Mouse (Mus musculus): ENCODE data around the gene Vezf1. TPM values are rescaled to one million over a fixed set of nuclear protein-coding genes. Genes with fewer than 3 reads are reported as not detected.

The Vezf1 gene
- total RNA-seq, 4 experiments from 2014 or later, result 42.1 to 71.0 (median 59.4) TPM

GRCm38 (mm10) chr11:88126306-88126793 is 58.3 kb downstream of the Vezf1 start:
- DNase-seq, result no peak

- no peak for DNase-seq
Observed at GRCm38 (mm10) chr11:88128461-88128860, 60.4 kb downstream of the Vezf1 start.

DNA sequence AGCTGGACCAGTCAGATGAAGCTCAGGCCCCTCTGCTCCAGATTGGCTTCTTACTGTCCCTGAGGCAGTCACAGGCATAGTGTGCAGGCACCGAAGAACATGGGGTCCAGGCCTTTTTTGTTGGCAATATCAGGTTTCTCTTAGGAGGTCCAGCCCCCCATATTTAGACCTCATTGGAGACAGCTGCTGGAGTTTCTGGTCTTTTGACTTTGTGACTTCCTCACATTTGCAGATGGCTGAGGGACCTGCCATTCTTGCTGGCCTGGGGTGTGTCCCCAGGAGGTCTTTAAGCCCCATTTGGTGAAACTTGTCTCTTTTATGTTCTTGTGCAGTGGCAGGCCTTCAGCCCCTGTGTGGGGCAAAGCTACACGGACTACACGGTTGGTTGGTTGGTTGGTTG is 61.2 kb downstream of the Vezf1 start:
- no peak for DNase-seq

DNA sequence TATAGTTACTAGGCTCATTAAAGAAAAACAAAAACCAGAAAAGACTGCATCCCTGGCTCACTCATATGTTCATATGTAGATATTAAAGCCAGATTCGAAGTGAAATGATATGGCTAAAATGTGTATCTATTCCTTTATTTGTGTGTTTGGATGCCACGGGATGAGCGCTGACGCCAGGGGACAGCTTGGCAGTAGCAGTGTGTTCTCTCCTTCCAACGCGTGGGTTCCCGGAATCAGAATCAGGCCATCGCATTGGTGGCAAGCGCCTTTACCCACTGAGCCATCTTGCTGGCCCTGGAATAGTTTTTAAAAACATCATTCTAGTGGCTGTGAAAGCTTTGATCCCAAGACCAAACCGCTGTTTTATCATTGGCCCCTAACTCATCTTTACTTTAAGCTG is 61.9 kb downstream of the Vezf1 start:
- no peak for DNase-seq

- peak; percentile 82 for DNase-seq
Observed at GRCm38 (mm10) chr11:88131847-88132246, 63.8 kb downstream of the Vezf1 start.

Other genes starting within 250 kb of the Vezf1 start
- not detected for gene Lpo, start 240.0 kb upstream of the Vezf1 start, total RNA-seq (2022)
- 10 to 100 TPM; 11.0 to 23.7 (median 15.9) TPM for gene Mks1, start 215.1 kb upstream of the Vezf1 start, total RNA-seq (2022)
- not detected for gene Epx, start 192.7 kb upstream of the Vezf1 start, total RNA-seq (2022)
- not detected for gene Olfr462, start 176.0 kb upstream of the Vezf1 start, total RNA-seq (2022)
- gene Olfr463, start 170.9 kb upstream of the Vezf1 start, total RNA-seq (2022), result not detected
- not detected for gene Olfr464, start 147.3 kb upstream of the Vezf1 start, total RNA-seq (2022)
- 100 to 1,000 TPM; 271 to 301 (median 294) TPM for gene Dynll2, start 80.7 kb upstream of the Vezf1 start, total RNA-seq (2022)
- 100 to 1,000 TPM; 230 to 311 (median 252) TPM for gene Srsf1, start 20.9 kb upstream of the Vezf1 start, total RNA-seq (2022)
- gene Cuedc1, start 29.8 kb downstream of the Vezf1 start, total RNA-seq (2022), result 100 to 1,000 TPM in 2 of 4 experiments, 10 to 100 TPM in 2; 46.1 to 114 (median 84.3) TPM
- gene Mrps23, start 136.1 kb downstream of the Vezf1 start, total RNA-seq (2022), result 100 to 1,000 TPM; 140 to 223 (median 182) TPM
- under 1 TPM in 1 of 4 experiments, not detected in 3; 0.40 TPM for gene Ccdc182, start 225.8 kb downstream of the Vezf1 start, total RNA-seq (2022)

All from adrenal gland, adult 8-10 months (tissue).